Mouse (Mus musculus) frontal cortex, postnatal 10 days (tissue): ENCODE data around the gene Gm9639.
"Not testable (repeated sequence)": the region's sequence is repeated elsewhere in the genome, so short reads cannot be mapped to it uniquely, and the experiment has no call there.

Experiments
- DNase-seq, 2 experiments: peaks; one replicate each; pipeline ENCODE4 v3.0.0; 2022; ENCODE audit warnings: low spot score in 2 of 2, mixed read lengths in 1 of 2

The Gm9639 gene

GRCm38 (mm10) chr10:77794976-77795375 is at the start of gene Gm9639:
Gene Gm9639 (minus strand): TSS chr10:77795076.
- DNase-seq, result no peak

GRCm38 (mm10) chr10:77839006-77839405 is 44.1 kb upstream of the Gm9639 start:
- no peak for DNase-seq

DNA sequence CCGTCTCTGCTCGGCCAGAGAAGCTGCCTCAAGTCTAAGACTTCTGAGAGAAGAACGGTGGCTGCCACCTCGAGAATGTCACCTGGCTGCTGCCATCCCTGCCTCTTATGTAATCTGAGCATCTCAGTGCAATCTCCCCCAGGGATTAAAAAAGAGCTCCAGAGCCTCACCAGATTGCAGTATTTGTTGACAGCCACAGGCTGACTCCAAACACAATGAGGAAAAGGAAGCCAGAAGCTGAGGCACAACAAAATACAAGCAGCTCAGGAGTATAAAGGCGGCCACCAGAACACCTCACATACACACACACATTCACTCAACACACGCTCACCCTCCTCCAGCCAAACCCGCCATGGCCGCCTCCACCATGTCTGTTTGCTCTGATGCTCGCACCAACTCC is 40.8 kb upstream of the Gm9639 start, which contains the start of gene Krtap10-10:
Gene Krtap10-10, plus strand, starts transcription at position 301 of the 400 bp plus-strand sequence.
- DNase-seq, result no peak

GRCm38 (mm10) chr10:77826951-77827350 is 32.1 kb upstream of the Gm9639 start, which contains the start of gene Krtap10-4:
Gene Krtap10-4 (minus strand): TSS chr10:77827095.
- DNase-seq, result no peak

DNA sequence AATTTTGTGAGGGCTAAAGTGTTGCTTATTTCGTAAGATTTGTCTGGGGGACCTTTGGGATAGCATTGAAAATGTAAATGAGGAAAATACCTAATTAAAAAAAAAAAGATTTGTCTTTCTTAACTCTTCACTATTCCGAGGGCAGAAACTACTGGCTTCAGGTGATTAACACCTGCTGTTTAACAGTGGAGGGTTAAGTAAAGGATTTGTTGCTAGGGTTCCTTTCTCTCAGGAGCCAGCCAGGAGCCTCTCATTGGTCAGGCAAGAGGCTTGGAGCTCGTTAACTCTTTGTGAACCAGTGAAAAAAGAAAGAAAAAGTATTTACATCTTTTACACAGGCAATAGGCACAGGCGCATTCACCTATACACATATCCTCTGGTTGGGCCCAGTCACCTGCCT is 24.3 kb upstream of the Gm9639 start:
- DNase-seq, result no peak

DNA sequence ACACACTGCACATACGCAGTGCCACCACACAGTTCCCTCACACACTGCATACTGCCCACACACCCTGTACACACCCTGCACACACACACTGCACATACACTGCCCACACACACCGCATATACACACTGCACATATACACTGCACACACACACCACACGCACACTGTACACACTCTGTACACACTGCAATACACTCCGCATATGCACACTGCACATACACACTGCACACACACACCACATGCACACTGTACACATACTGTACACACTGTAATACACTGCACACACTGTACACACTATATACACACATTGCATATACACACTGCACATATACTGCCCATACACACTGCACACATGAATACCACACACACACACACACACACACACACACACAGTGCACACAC is 23.6 kb upstream of the Gm9639 start:
- no peak for DNase-seq

GRCm38 (mm10) chr10:77815514-77815913 is 20.6 kb upstream of the Gm9639 start:
- no peak for DNase-seq

- DNase-seq, result no peak
These were observed 19.5 kb upstream of the Gm9639 start, which contains the start of gene Gm2696 for GRCm38 (mm10) chr10:77814382-77814781. Gene Gm2696 (plus strand): TSS chr10:77814682.

DNA sequence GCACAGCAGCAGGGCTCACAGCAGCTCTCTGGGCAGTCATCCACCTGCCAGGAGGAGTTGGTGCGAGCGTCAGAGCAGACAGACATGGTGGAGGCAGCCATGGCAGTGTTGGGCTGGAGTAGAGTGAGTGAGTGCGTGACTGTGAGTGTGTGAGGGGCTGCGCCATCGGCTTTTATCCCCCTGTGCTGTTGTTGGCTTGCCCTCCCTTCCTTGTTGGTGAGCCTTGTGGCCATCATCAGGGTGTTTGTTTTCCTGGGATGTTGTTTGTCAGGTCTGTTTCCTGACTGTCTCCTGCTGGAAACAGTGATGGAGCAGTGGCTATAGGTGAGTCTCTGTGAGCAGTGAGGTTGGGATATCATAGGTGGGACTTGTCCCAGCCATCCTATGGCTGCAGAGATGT is 16.9 kb upstream of the Gm9639 start, which contains the start of gene Gm9507:
Gene Gm9507, minus strand, starts transcription at position 101 of the 400 bp plus-strand sequence.
- DNase-seq, result no peak

GRCm38 (mm10) chr10:77804095-77804494 is 9.2 kb upstream of the Gm9639 start:
- no peak for DNase-seq

GRCm38 (mm10) chr10:77798921-77799508 is 4.1 kb upstream of the Gm9639 start, which contains the start of gene Gm19668:
Gene Gm19668 (minus strand): TSS chr10:77799133.
- DNase-seq, result no peak

- DNase-seq, result not testable (repeated sequence)
These were observed 3.5 kb upstream of the Gm9639 start for GRCm38 (mm10) chr10:77798164-77798920.

- no peak for DNase-seq
These were observed 2.8 kb upstream of the Gm9639 start for GRCm38 (mm10) chr10:77797677-77798076.

DNA sequence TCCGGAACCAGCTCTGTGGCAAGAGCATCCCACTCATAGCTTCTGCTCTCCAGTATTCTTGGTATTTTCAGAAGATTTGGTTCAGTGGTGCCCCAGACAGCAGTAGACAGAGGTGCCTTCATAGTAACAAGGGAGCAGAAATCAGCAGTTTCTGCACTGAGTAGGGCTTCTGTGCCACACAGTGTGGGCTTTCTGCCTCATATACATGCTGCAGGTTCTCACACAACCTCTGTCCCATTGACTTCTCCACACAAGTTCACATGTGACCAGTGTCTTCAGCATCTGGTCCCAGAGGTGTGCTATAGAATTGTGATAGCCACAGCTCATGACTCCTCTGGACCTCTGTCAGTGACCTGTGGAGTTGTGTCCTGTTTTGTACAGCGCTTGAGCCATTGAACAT is 6.3 kb downstream of the Gm9639 start:
- no peak for DNase-seq

- not testable (repeated sequence) for DNase-seq
These were observed 7.0 kb downstream of the Gm9639 start, which contains the start of gene Gm7137 for GRCm38 (mm10) chr10:77787876-77788275. Gene Gm7137 (minus strand): TSS chr10:77788200.

DNA sequence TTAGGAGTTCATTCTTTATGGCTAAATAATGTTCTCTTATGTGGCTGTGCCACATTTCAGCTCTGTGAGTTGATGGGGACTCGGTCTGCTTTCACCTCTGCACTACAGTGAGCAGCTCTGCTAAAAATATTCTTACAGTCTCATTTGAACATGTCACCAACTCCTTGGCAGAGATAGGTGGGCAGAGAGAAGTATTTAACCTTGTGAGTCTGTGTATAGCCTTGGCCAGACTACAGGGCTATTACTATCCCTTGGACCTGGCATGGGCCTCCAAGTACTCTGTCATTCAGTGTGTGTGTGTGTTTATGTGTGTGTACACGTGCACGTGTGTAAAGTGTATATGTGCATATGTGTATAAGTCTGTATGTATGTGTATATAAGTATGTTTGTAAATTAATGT is 11.5 kb downstream of the Gm9639 start:
- DNase-seq, result not testable (repeated sequence)

DNA sequence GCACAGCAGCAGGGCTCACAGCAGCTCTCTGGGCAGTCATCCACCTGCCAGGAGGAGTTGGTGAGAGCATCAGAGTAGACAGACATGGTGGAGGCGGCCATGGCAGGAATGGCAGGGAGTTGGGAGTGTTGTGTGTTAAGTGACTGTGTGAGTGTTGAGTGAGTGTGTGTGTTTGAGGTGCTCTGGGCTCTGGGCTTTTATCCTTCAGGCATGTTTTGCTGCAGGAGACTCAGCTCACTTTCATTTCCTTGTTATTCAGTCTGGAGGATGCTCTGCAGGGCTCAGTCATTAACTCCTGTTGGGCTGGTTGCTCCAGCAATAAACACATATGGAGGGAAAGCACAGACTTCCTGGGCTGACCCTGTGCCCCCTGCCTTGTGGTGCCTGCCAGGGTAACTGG is 12.4 kb downstream of the Gm9639 start, which contains the start of gene Gm3250:
Gene Gm3250, minus strand, starts transcription at position 101 of the 400 bp plus-strand sequence.
- DNase-seq, result not testable (repeated sequence)

DNA sequence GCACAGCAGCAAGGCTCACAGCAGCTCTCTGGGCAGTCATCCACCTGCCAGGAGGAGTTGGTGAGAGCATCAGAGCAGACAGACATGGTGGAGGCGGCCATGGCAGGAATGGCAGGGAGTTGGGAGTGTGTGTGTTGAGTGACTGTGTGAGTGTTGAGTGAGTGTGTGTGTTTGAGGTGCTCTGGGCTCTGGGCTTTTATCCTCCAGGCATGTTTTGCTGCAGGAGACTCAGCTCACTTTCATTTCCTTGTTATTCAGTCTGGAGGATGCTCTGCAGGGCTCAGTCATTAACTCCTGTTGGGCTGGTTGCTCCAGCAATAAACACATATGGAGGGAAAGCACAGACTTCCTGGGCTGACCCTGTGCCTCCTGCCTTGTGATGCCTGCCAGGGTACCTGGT is 18.0 kb downstream of the Gm9639 start, which contains the start of gene Gm7138:
Gene Gm7138, minus strand, starts transcription at position 101 of the 400 bp plus-strand sequence.
- not testable (repeated sequence) for DNase-seq

GRCm38 (mm10) chr10:77772142-77772541 is 22.7 kb downstream of the Gm9639 start:
- DNase-seq, result not testable (repeated sequence)

GRCm38 (mm10) chr10:77771225-77771624 is 23.7 kb downstream of the Gm9639 start, which contains the start of gene Gm3238:
Gene Gm3238 (minus strand): TSS chr10:77771325.
- DNase-seq, result not testable (repeated sequence)

DNA sequence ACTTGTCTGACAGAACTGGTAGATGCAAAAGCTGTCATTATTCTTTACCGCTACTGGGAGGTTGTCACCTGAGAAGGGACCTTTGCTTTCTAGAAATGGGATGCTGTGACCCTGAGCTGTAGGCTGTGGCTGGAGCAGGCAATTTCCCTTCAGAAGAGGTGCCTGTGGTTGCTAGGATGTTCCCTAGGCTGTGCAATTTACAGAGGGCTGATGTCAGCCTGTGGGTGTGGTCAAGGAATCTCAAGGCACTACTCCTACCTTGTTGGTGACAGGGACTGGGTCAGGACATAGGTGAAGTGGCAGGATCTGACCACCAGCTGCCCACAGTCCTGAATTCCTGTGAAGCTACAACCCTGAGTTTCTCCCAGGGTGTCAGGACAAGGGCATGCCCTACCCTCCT is 25.1 kb downstream of the Gm9639 start:
- DNase-seq, result no peak

GRCm38 (mm10) chr10:77759582-77759981 is 35.3 kb downstream of the Gm9639 start, which contains the start of gene Gm3233:
Gene Gm3233 (minus strand): TSS chr10:77759682.
- not testable (repeated sequence) for DNase-seq
